Mouse (Mus musculus) left cerebral cortex, postnatal 25 days (tissue): ENCODE measurements around the gene 4931406P16Rik. TPM values are rescaled to one million over a fixed set of nuclear protein-coding genes. Genes with fewer than 3 reads are reported as not detected.
"Not testable (repeated sequence)": the region's sequence is repeated elsewhere in the genome, so short reads cannot be mapped to it uniquely, and the experiment has no call there.

Experiments
- DNase-seq, 2 experiments: peaks; one replicate each; pipeline ENCODE4 v3.0.0; 2022; ENCODE audit warnings: low spot score in 2 of 2, mixed read lengths in 1 of 2
- intact Hi-C: fragments of 180-260 bp; cut with DNase I; formaldehyde crosslinking; loops from one replicate; pipeline ENCODE4 v1.15.1; 2025
- total RNA-seq, 2 experiments: library from RNA; stranded (reverse); gene quantifications; 2 replicates each; pipeline ENCODE4 v1.2.3; 2021

The 4931406P16Rik gene
- total RNA-seq, 2 experiments from 2014 or later = 42.6 to 43.0 TPM

DNA sequence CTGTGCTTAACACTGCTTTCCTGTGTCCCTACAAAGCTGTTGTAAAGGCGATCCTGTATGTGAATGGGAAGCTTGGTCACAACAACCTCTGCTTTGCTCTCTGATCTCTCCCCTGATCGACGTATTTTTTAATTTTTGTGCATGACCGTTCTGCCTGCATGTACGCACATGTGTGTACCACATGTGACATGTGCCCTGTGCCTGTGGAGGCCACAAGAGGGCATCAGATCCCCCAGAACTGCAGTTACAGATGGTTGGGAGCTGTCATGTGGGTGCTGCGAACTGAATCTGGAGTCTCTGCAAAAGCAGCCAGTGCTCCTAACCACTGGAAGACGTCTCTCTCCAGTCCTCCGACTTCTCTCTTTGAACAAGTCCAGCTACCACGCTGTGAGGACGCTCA lies 91.0 kb downstream of the 4931406P16Rik start:
- no peak for DNase-seq
- intact Hi-C loops = no loop called here

GRCm38 (mm10) chr7:34221594-34222250 lies 91.6 kb downstream of the 4931406P16Rik start:
- intact Hi-C loops = no loop called here
- DNase-seq = no peak

DNA sequence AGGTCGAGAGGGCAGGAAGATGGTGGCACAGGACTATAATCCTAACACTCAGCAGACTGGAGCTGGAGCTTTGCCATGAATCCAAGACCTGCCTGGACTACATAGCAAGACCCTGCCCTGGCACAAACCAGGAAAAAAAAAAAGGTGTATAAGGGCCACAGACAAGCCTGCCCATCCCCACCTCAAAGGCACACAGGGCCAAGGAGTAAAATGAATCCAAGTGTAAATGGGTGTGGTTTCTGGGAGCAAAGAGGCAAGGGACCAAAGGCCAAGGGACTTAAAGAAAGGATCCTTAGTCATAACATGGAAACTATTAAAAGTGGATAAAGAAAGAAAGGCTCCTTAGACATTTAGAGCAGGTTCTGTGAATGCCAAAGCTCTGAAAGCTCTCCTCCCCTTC lies 94.9 kb downstream of the 4931406P16Rik start:
- DNase-seq = no peak
- intact Hi-C loops = no loop called here

DNA sequence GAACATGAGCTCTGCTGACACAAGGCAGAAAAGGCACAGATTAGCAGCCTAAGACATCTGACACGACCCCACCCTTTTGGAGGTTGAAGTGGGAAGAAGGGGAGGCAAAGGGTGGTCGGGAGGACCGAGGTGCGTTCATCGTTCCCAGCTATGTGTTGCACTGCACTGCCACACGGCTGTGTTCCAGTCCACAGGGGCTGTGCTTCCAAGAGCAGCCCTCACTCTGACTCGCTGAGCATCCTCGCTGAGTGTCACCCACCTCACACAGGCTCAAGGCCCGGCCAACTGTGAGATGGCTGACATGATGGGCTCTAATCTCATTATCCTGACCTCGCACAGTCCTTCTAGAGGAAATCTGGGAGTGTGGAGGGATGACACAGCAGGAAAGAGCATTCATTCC lies 96.9 kb downstream of the 4931406P16Rik start:
- intact Hi-C loops = no loop called here
- DNase-seq = no peak

- intact Hi-C loops = no loop called here
Observed at GRCm38 (mm10) chr7:34215481-34215880, 97.9 kb downstream of the 4931406P16Rik start.

DNA sequence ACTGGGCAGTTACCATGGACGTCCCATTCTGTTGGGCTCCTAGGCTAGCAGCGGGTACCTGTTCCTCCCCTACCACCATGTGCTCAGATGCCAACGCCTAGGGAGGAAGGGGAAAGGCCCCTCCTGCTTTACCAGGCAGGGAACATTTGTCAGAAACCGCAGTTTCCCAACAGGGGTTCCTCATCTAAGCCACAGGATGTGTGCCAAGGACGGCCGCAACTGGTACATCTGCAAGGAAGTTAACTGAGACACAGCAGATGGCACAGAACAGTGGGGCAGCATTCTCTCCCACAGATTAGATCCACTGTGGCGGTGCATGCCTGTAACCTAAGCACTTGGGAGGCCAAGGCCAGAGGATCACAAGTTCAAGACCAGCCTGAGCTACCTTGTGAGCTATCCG lies 98.7 kb downstream of the 4931406P16Rik start:
- peak in 1 of 2 experiments; percentile 36 for DNase-seq
- intact Hi-C loops = no loop called here

More at GRCm38 (mm10) chr7:34215481-34215880, 97.9 kb downstream of the 4931406P16Rik start:
- DNase-seq = no peak

- no peak for DNase-seq
- intact Hi-C loops = no loop called here
Observed at GRCm38 (mm10) chr7:34213281-34213680, 100.1 kb downstream of the 4931406P16Rik start.

GRCm38 (mm10) chr7:34208027-34208745 lies 105.2 kb downstream of the 4931406P16Rik start:
- DNase-seq = no peak
- intact Hi-C loops = no loop called here

GRCm38 (mm10) chr7:34206331-34206730 lies 107.0 kb downstream of the 4931406P16Rik start:
- DNase-seq = no peak
- intact Hi-C loops = no loop called here

DNA sequence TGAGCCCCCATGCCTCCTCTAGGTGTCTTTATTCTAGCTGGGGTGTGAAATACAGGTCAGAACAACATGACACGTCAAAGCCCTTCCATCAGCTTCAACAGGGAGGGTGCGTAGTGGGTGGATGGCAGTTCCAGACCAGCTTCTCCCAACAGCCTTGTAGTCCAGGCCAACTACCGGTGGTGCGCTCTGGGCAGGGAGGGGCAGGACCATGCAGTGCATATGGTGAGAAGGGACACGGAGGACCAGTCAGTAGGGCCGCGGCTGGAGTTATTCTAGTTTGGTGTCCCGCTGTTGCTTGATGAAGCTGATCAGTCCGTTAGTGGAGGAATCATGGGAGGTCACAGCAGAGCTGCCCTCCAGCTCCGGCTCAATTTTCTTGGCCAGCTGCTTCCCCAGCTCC lies 111.2 kb downstream of the 4931406P16Rik start:
- DNase-seq, intact Hi-C loops: not testable (repeated sequence)

GRCm38 (mm10) chr7:34200829-34201228 lies 112.5 kb downstream of the 4931406P16Rik start:
- no peak for DNase-seq
- intact Hi-C loops = no loop called here

DNA sequence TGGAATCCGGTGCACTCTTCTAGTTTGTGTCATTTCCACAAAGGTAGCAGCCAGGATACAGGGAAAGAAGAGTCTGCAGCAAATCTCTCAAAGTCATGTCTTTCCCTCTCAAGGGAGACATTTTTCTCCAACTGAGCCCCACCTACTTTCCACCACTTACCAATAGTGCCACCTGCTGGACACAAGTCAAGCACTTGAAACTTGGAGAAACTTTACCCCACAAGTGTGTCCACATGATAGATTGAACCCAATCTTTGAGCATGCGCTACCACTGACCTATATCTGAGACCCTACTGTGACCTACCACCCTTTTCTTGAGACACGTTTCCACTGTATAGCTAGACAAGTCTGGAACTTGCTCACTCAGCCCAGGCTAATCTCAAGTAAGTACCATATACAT lies 115.0 kb downstream of the 4931406P16Rik start:
- peak; percentile 20 to 27 for DNase-seq
- intact Hi-C loops = no loop called here

- intact Hi-C loops = no loop called here
- DNase-seq = peak; percentile 92 to 94
Observed at GRCm38 (mm10) chr7:34196132-34197128, 116.9 kb downstream of the 4931406P16Rik start, which contains the start of gene Pdcd2l. Pdcd2l (minus strand) TSS chr7:34196661.

GRCm38 (mm10) chr7:34195632-34196031 lies 117.7 kb downstream of the 4931406P16Rik start:
- no peak for DNase-seq
- intact Hi-C loops = no loop called here

DNA sequence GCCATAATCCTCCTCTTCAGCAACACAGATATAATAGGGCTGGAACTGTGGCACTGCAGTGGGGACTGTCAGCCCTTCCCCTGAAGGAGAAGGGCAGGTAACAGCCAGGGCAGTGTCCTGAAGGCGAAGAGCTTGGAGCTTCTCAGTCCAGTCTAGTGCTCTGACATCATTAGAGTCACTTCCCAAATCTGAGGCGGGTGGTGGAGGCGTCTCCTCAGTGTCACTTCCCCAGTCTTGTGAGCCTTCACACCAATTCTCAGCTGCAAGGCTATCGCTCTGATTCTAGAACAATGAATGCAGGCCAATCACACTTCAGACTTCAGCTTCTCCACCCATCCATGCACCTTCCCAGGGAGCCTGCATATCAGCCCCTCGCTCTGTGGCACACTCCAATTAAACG lies 120.5 kb downstream of the 4931406P16Rik start:
- no peak for DNase-seq
- intact Hi-C loops = no loop called here

DNA sequence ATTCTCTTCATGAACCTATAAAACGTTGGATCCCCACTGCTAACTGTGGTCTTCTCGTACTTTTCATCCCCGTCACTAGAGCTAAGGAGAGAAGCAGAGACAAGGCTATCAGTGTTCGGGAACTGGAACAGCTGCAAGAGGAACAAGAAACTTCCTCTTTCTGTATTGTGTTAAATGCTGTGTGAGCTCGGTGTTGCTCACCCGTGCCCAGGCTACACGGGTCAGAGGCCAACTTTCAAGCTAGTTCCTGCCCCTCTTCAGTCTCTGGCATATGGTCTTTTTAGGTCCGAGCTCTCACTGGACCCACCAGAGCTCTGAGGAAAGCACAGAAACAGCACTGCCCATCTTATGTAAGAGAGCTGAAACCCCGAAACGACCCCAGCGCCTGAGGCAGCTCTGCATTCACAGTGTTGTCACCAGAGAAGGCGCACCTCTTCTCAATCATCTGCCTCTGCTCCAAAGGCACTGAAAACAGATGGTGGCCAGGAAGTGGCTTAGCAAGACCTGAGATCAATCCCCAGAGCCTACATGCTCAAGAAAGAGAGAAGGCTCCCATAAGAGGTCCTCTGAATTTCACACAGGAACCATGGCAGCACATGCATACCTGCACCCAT lies 123.9 kb downstream of the 4931406P16Rik start:
- intact Hi-C loops = no loop called here
- DNase-seq = no peak
